Mouse (Mus musculus) limb, embryonic 14.5 days (tissue): ENCODE measurements around the gene Selenof. TPM values are rescaled to one million over a fixed set of nuclear protein-coding genes. Genes with fewer than 3 reads are reported as not detected.

Source experiments
- ATAC-seq: fragments of 200-750 bp; cut with Nextera tagmentation; 2 replicates; pipeline ENCODE4 v1.8.0; 2017; ENCODE audit warnings: low read depth, moderate number of reproducible peaks, moderate TSS enrichment; ENCODE audit not compliant: low FRiP score
- DNase-seq: peaks from one replicate; pipeline ENCODE4 v3.0.0-alpha.2; 2015; ENCODE audit warnings: low spot score
- H3K27ac ChIP-seq: fragments of 300-500 bp; sonication (generic); replicated peaks from 2 replicates; pipeline ENCODE4 v1.5.1; 2014; ENCODE audit warnings: low read depth, mild to moderate bottlenecking, low read length, moderate library complexity, mixed read lengths
- H3K27me3 ChIP-seq: fragments of 300-500 bp; sonication (generic); 2 replicates; pipeline ENCODE4 v1.6.1; 2014; ENCODE audit warnings: low read length, mixed read lengths; ENCODE audit not compliant: control insufficient read depth, insufficient read depth
- H3K36me3 ChIP-seq: fragments of 300-500 bp; sonication (generic); 2 replicates; pipeline ENCODE4 v1.6.1; 2014; ENCODE audit warnings: mild to moderate bottlenecking, low read length, moderate library complexity, mixed read lengths; ENCODE audit not compliant: control insufficient read depth, insufficient read depth
- H3K4me1 ChIP-seq: fragments of 300-500 bp; sonication (generic); 2 replicates; pipeline ENCODE4 v1.6.1; 2014; ENCODE audit warnings: antibody characterized with exemption, low read length, mixed read lengths; ENCODE audit not compliant: control insufficient read depth, insufficient read depth
- H3K4me2 ChIP-seq: fragments of 300-500 bp; sonication (generic); replicated peaks from 2 replicates; pipeline ENCODE4 v1.6.1; 2014; ENCODE audit warnings: low read depth, mild to moderate bottlenecking, low read length, moderate library complexity; ENCODE audit not compliant: severe bottlenecking
- H3K4me3 ChIP-seq: fragments of 300-500 bp; sonication (generic); replicated peaks from 2 replicates; pipeline ENCODE4 v1.5.1; 2014; ENCODE audit warnings: low read length
- H3K9ac ChIP-seq: fragments of 300-500 bp; sonication (generic); 2 replicates; pipeline ENCODE4 v1.6.1; 2014; ENCODE audit warnings: mild to moderate bottlenecking, low read depth, low read length, moderate library complexity; ENCODE audit not compliant: severe bottlenecking
- H3K9me3 ChIP-seq: fragments of 300-500 bp; sonication (generic); 2 replicates; pipeline ENCODE4 v1.6.1; 2016; ENCODE audit warnings: low read length; ENCODE audit not compliant: control insufficient read depth
- POLR2A ChIP-seq: fragments of 200-500 bp; IDR thresholded peaks from 2 replicates; pipeline ENCODE4 v1.8.0; 2012; ENCODE audit warnings: inconsistent platforms, mild to moderate bottlenecking, moderate library complexity, borderline replicate concordance; ENCODE audit not compliant: insufficient read depth, insufficient read length; ENCODE audit errors: extremely low read depth
- WGBS: fragments of 180-500 bp; shearing (Covaris S2); extraction: QIAGEN DNeasy Blood & Tissue Kit; methylation state at CpG from one replicate; pipeline ENCODE4 v1.1.7; 2014; 5-methylcytosine and 5-hydroxymethylcytosine counted together
- polyA plus RNA-seq, 2 experiments: library from polyadenylated mRNA; depleted of rRNA in 1 of 2; stranded (reverse) in 1 of 2; unstranded in 1 of 2; fragments of >200 nt; fragmentation: Nextera tagmentation in 1 of 2; extraction: Ambion mirVana in 1 of 2; gene quantifications; 2 replicates each; pipeline versions ENCODE4 v1.2.1 to v1.2.3; 2012 to 2014

The Selenof gene
- polyA plus RNA-seq, 2 experiments, result 424 to 555 TPM

DNA sequence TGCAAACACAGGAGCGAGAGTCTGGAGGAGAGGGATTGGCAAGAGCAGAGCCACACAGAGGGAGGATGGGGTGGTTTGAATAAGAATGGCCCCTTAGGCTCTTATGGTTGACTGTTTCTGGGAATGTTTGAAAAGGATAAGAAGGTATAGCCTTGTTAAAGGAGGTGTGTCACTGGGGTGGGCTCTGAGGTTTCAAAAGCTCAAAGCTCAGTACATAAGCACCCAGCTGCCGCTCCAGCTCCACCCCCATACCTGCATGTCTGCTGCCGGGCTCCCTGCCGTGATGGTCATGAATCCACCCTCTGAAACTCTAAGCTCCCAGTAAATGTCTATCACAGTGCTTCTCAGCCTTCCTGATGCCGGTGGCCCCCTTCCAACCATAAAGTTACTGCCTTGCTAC, 40.7 kb downstream of the Selenof start:
- H3K27ac ChIP-seq, result no peak overlapping the region
- TF ChIP-seq POLR2A, result no peak
- DNase-seq, result no peak
- H3K4me1 ChIP-seq, result peaks cover 27% of the 10 kb centered on the region
- no peak overlapping the region for H3K9ac ChIP-seq
- H3K36me3 ChIP-seq, result no peaks in the 10 kb centered on the region
- no peaks in the 10 kb centered on the region for H3K27me3 ChIP-seq
- H3K4me3 ChIP-seq, result no peak overlapping the region
- WGBS, result 38% methylated on average over 5 of the region's 5 CpGs
- no peak for ATAC-seq
- no peaks in the 10 kb centered on the region for H3K9me3 ChIP-seq
- no peak overlapping the region for H3K4me2 ChIP-seq

DNA sequence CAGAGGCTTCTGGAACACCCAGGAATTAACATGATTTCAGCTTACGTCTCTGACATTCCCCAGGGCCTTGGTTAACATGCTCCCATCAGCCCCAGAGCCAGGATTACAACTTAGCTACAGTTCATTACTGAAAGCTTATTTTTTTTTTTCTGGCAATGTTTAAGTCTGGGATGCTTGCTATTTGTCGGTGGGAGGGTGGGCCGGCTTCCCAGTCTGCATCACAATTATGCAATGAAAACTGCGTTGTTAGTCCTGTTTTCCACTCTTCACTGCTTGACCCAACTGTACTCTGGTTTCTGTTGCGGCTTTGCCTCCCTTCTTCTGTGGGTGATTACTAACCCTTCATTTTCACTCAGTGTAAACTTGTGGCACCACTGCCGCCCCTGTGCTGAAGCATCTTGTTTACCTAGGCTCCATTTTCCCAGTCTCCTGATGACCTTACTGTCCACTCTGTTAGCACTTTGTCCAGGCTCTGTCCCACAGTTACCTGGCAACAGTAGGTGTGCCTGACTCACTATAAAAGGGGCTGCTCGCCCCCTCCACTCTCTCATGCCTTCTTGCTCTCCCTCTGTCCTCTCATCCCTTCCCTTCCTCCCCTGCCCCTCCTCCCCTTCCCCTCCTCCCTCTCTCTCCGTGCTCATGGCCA, 41.6 kb downstream of the Selenof start:
- Histone ChIP-seq H3K4me2 (no peak overlapping the region), H3K9me3 (no peaks in the 10 kb centered on the region), H3K27ac (no peak overlapping the region), H3K9ac (no peak overlapping the region), H3K27me3 (no peaks in the 10 kb centered on the region), H3K4me1 (peaks cover 27% of the 10 kb centered on the region), H3K4me3 (no peak overlapping the region), H3K36me3 (no peaks in the 10 kb centered on the region)
- no peak for TF ChIP-seq POLR2A
- DNase-seq (peak; percentile 30), ATAC-seq (no peak)
- WGBS, result 46% methylated on average over 8 of the region's 8 CpGs

DNA sequence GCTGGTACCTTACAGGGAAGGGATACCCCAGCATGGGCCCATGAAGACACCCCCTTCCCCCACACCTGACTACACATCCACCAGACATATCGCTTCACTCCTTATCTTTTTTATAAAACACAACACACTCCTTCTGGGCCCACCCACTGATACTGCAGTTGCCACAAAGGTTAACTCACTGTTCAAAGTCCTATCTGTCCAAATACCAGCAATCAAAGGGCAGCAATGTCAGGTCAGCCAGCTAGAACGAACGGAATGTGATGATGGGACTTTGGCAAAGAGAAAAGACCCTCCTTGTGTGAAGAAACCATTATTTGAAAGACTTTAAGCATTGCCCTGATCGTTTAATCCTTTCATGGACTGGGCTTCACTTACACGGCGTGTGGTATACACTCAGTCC, 42.3 kb downstream of the Selenof start:
- Histone ChIP-seq H3K4me3 (no peak overlapping the region), H3K27ac (no peak overlapping the region), H3K36me3 (no peaks in the 10 kb centered on the region), H3K9ac (no peak overlapping the region), H3K4me1 (peaks cover 29% of the 10 kb centered on the region), H3K27me3 (no peaks in the 10 kb centered on the region), H3K9me3 (no peaks in the 10 kb centered on the region), H3K4me2 (no peak overlapping the region)
- no peak for DNase-seq
- 84% methylated on average over 6 of the region's 6 CpGs for WGBS
- no peak for ATAC-seq
- TF ChIP-seq POLR2A, result no peak

DNA sequence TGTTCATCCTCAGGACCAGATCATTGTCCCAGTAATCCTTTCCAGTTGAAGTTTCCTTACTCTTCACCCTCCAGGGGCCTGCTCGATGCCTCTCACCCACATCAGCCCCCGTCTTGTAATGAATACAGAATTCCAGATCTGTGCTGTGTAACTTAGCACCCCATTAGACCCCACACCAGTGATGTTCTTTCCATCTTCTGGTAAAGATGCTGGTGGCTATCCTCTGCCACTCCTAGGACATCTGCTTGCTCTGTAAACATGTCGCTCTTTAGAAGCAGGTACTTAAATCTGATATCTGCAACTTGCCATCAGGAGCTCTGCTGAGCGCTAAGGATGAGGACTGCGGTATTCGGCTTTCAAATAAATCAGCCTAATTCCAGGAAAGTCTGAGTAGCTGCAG, 44.2 kb downstream of the Selenof start:
- H3K4me1 ChIP-seq, result peaks cover 29% of the 10 kb centered on the region
- H3K4me2 ChIP-seq, result no peak overlapping the region
- H3K27me3 ChIP-seq, result no peaks in the 10 kb centered on the region
- no peak overlapping the region for H3K9ac ChIP-seq
- 41% methylated on average over 6 of the region's 6 CpGs for WGBS
- ATAC-seq (no peak), DNase-seq (no peak)
- no peak overlapping the region for H3K4me3 ChIP-seq
- H3K36me3 ChIP-seq, result no peaks in the 10 kb centered on the region
- H3K27ac ChIP-seq, result 0 out of 2 replicates have a peak overlapping the region, but pooled peaks have one; percentile 16
- TF ChIP-seq POLR2A, result no peak
- H3K9me3 ChIP-seq, result no peaks in the 10 kb centered on the region

DNA sequence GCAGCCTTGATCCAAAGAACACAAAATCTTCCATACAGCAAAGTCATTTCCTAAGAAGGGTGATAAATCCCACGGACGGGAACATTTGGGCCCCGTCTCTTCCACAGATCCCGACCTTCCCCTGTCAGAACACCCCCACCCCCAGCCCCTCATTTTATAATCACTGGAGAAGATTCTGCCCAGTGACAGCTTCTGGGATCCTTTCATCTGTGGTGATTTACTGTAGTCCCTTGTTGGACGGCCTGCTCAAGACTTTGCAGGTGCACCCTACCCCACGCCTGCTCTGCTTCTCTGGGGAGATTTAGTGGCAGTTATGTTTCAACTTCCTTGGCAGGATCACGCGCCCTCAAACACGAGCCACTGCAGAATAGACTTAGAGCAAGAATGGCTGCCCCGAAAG, 44.6 kb downstream of the Selenof start:
- DNase-seq (peak; percentile 33), ATAC-seq (no peak)
- no peak overlapping the region for H3K27ac ChIP-seq
- H3K27me3 ChIP-seq, result no peaks in the 10 kb centered on the region
- no peaks in the 10 kb centered on the region for H3K36me3 ChIP-seq
- no peak overlapping the region for H3K4me3 ChIP-seq
- 35% methylated on average over 10 of the region's 10 CpGs for WGBS
- no peak for TF ChIP-seq POLR2A
- H3K9me3 ChIP-seq, result no peaks in the 10 kb centered on the region
- H3K4me2 ChIP-seq, result no peak overlapping the region
- peaks cover 29% of the 10 kb centered on the region for H3K4me1 ChIP-seq
- no peak overlapping the region for H3K9ac ChIP-seq
